Mouse (Mus musculus) cerebellum, adult (tissue): ENCODE measurements around the gene Cbx3.

ENCODE experiments used
- ATAC-seq: cut with Nextera tagmentation; 2 replicates; pipeline ENCODE4 v1.9.2; 2017; ENCODE audit warnings: mild to moderate bottlenecking, moderate library complexity, mixed read lengths; ENCODE audit not compliant: insufficient number of reproducible peaks, low FRiP score, low TSS enrichment

Gene Cbx3

DNA sequence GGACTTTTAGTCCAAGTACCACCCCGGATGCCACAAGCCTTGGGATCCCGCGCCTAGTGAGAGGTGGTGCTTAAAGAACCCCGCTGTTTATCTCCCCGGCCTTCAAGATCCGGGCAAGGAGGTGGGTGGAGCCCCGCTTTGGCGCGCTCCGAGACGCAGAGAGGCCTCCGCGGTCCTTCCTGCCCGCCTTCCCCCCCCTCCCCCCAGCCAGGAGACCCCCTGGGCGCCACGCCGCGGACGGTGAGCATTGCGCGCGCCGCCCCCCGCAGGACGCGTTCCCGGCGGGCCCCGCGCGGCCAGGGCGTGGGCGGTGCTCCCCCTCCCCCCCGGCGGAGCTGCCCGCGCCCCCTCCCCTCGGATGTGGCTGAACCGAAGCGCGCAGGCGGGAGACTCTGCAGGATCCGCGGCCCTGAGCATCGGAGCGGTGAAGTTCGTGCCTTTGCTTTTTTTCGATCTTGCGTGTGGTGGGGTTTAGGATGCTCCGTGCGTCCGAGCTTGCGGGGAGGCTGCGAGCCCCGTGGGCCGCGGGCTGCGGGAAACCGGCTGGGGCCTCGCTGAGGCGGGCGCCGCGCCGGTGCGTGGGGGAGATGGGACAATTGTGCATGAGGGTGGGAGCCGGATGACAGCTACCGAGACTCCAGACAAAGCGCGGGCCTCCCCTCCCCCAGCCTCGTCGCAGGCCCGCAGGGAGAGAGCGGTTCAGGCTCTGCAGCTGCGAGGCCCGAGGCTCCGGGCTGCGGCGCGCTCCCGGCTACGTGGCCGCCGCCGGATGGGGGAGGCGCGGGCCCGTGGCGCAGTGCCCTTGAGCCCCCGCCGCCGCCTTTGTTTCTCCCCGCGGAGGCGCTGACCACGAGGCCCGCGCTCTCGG is at the start of gene Cbx3:
Cbx3 (plus strand) TSS at position 50 of the 868 bp plus-strand sequence.
- ATAC-seq, result peak; percentile 75

- ATAC-seq, result no peak
Measured at GRCm38 (mm10) chr6:51423466-51424122, 46.6 kb upstream of the Cbx3 start.

DNA sequence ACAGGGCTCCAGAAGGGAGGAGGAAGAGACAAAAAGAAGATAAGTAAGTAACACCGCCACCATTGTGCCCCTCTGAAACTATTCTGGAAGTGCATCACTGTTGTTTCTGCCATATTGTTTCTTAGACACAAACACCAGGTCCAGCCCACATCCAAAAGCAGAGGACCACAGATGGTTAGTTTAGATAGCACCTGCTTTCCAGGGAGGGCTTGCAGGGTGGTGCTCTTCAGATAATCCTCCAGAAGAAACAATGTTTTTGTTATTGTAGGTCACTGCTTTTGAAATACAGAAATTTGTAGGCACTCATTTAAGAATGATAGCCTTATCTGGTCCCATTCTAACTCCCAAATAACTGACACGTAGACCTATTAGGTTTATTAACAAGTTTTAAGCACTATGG is 45.6 kb upstream of the Cbx3 start:
- no peak for ATAC-seq

GRCm38 (mm10) chr6:51432535-51433397 is 37.4 kb upstream of the Cbx3 start, which contains the start of gene Nfe2l3:
Nfe2l3 (plus strand) TSS chr6:51432670.
- ATAC-seq, result no peak

GRCm38 (mm10) chr6:51434270-51434669 is 35.9 kb upstream of the Cbx3 start:
- ATAC-seq, result no peak

DNA sequence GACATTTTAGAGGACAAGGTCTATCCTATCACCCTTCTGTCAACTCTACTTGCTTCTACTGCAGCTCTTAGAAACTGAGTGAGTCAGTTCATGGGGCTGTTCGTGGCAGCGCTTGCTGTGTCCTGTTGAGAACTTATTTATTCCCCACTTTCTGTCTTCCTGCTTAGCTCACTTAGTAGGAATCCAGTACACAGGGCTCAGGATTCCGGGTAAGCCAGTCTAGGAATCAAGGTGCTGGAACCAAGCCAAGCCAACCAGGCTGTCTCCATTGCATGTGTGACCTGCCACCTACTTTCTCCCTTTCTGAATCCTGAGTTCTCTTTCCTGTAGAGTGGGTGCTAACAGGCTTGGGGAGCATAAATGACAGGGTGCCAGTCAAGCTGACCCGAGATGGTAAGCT is 32.5 kb upstream of the Cbx3 start:
- ATAC-seq, result no peak

GRCm38 (mm10) chr6:51438826-51439330 is 31.3 kb upstream of the Cbx3 start:
- ATAC-seq, result no peak

GRCm38 (mm10) chr6:51442191-51442835 is 27.8 kb upstream of the Cbx3 start:
- ATAC-seq, result no peak

- ATAC-seq, result no peak
Measured at GRCm38 (mm10) chr6:51452927-51453503, 17.1 kb upstream of the Cbx3 start.

DNA sequence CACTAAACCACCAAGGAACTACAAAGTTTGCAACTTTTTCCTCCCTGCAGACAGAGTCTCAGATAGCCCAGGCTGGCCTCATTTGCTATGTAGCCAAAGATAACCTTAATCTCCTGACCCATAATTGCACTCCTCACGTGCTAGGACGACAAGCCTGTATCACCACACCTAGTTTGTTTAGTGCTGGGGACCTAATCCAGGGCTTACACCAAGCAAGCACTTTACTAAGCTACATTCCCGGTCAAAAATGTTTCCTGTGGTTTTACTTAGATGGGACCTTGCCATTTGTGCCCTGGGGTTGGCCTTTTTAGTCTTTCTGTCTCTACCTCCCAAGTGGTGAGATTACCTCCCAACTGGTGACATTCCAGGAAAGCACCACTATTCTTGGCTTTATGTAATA is 15.2 kb upstream of the Cbx3 start:
- no peak for ATAC-seq

- no peak for ATAC-seq
Measured at GRCm38 (mm10) chr6:51456198-51456597, 14.0 kb upstream of the Cbx3 start.

GRCm38 (mm10) chr6:51457283-51457682 is 12.9 kb upstream of the Cbx3 start:
- ATAC-seq, result no peak

DNA sequence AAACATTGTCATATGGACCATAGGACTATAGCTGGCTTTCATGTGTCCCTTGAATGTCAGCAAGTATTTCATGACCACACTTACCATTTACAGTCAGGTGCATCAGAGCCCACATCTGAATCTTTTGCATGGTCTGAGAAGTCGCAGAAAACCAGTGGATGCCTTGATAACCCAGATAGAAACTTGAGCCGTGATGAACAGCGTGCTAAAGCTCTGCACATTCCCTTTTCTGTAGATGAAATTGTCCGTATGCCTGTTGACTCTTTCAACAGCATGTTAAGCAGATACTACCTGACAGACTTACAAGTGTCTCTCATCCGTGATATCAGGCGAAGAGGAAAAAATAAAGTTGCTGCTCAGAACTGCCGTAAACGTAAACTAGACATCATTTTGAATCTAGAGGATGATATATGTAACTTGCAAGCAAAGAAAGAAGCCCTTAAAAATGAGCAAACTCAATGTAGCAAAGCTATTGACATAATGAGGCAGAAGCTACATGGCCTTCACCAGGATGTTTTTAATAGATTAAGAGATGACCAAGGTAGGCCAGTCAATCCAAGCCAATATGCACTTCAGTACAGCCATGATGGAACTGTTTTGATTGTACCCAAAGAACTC is 12.3 kb upstream of the Cbx3 start:
- ATAC-seq, result no peak

GRCm38 (mm10) chr6:51458925-51459312 is 11.2 kb upstream of the Cbx3 start:
- ATAC-seq, result no peak

DNA sequence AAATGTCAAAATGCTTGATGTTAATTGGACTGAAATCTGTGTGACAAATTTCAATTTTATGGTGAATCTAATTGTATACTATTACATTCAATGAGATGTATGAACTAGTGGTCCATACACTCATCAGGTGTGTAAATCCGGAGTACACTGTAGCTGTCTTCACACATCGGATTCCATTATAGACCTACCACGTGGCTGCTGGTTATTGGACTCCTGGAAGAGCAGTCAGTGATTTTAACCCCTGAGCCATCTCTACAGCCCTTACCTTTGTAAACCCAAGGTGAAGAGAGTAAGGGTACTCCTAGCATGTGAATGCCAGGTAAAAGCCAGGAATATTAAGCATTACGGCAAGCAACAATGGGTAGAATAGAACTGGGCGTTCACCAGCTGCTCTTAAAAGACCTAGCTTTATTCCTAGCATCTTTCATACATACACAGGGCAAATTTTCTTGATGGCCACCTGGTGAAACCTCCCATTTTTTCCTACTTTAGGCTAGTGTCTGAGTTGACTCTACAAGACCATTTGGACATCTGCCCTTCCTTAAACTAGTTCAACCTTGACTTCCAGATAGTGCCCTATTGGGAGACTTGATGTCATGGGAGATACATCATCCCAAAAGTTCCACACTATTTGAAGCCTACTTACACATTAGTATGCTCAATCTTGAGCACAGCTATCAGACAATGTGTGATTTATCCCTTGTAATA is 10.7 kb upstream of the Cbx3 start:
- ATAC-seq, result no peak

- no peak for ATAC-seq
Measured at GRCm38 (mm10) chr6:51460021-51460360, 10.2 kb upstream of the Cbx3 start.

DNA sequence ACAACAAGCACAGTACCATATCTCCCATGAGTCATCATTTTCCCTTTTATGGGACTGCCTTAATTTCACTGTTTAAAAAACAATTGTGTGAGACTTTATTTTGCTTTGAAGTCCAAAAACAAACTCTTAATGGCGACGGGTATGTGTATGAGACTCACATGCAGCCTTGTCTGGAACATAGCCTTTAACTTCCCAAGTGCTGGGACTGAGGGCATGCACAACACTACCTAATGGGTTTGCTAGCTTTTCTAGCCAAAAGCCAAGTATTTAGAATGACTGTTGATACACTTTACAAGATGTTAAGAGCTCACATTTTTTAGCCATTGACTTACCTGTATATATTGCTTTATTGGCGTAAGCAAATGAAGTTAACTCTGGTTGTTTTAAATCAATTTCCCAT is 9.8 kb upstream of the Cbx3 start:
- ATAC-seq, result no peak

- ATAC-seq, result no peak
Measured at GRCm38 (mm10) chr6:51467649-51468048, 2.5 kb upstream of the Cbx3 start.
